Mouse (Mus musculus): ENCODE measurements around the gene Glul. TPM values are rescaled to one million over a fixed set of nuclear protein-coding genes. Genes with fewer than 3 reads are reported as not detected.

Glul gene
- polyA plus RNA-seq, 1 experiment from 2014 or later, result 230 TPM

GRCm38 (mm10) chr1:153953232-153953631 is 53.5 kb downstream of the Glul start:
- TF ChIP-seq CTCF (IDR thresholded peaks at IDR 0.05; ENCODE audit: low read depth), result no peak
- WGBS, result 82% methylated on average over 9 of the region's 9 CpGs
- Histone ChIP-seq H3K27me3 (ENCODE audit: insufficient read depth, low read length) (no peaks in the 10 kb centered on the region), H3K36me3 (ENCODE audit: insufficient read depth, low read length) (no peaks in the 10 kb centered on the region), H3K9me3 (replicated peaks; ENCODE audit: low read length) (no peaks in the 10 kb centered on the region), H3K27ac (no peak overlapping the region), H3K4me2 (ENCODE audit: low read length) (no peak overlapping the region), H3K4me3 (replicated peaks; ENCODE audit: low read depth, low read length) (no peak overlapping the region), H3K9ac (ENCODE audit: low read depth, low read length) (no peak overlapping the region), H3K4me1 (replicated peaks; ENCODE audit: insufficient read depth, low read length) (no peaks in the 10 kb centered on the region)
- no peak for ATAC-seq (replicated peaks; ENCODE audit: low FRiP score, low read depth)
- DNase-seq (ENCODE audit: low spot score), result no peak

DNA sequence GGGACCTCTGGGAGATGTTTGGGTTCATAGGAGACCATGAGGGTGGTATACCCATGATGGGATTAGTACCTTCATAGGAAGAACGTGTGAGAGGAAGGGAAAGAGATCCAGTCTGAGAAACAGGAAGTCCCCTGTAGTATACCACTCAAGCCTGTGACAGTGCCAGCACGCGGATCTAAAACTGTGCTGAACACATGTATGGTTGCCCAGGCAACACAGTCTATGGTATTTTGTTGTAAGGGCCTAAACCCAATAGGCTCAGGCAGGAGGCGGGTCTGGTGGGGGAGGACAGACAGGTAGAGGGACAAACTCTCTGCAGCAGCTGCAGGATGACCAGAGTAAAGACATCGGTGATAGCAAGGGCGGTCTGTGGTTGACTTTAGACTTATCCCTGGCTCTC is 54.1 kb downstream of the Glul start:
- no peaks in the 10 kb centered on the region for H3K27me3 ChIP-seq (ENCODE audit: insufficient read depth, low read length)
- 84% methylated on average over 6 of the region's 6 CpGs for WGBS
- H3K4me2 ChIP-seq (ENCODE audit: low read length), result no peak overlapping the region
- H3K4me1 ChIP-seq (replicated peaks; ENCODE audit: insufficient read depth, low read length), result no peaks in the 10 kb centered on the region
- H3K27ac ChIP-seq, result no peak overlapping the region
- H3K4me3 ChIP-seq (replicated peaks; ENCODE audit: low read depth, low read length), result no peak overlapping the region
- DNase-seq (ENCODE audit: low spot score) (no peak), ATAC-seq (replicated peaks; ENCODE audit: low FRiP score, low read depth) (no peak)
- H3K36me3 ChIP-seq (ENCODE audit: insufficient read depth, low read length), result no peaks in the 10 kb centered on the region
- no peak for TF ChIP-seq CTCF (IDR thresholded peaks at IDR 0.05; ENCODE audit: low read depth)
- H3K9ac ChIP-seq (ENCODE audit: low read depth, low read length), result no peak overlapping the region
- H3K9me3 ChIP-seq (replicated peaks; ENCODE audit: low read length), result no peaks in the 10 kb centered on the region

DNA sequence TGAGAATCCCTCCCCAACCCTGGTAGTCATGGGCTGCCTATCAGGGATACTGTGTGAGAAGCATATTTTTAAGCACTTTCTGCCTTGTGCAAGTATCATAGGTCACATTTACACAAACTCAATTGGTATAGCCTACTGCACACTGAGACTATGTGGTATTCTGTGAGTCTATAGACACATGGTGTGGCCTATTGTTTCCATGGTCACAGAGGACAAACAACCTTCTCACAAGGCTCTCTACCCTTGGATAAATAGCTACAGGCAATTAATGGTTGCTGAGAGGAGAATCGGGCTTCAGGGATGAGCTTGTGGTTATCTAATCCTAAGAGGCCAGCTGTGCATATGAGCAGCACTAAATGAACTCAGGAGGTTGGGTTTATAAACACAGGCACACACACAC is 58.1 kb downstream of the Glul start:
- Histone ChIP-seq H3K4me1 (replicated peaks; ENCODE audit: insufficient read depth, low read length) (no peaks in the 10 kb centered on the region), H3K4me2 (ENCODE audit: low read length) (no peak overlapping the region), H3K9me3 (replicated peaks; ENCODE audit: low read length) (no peaks in the 10 kb centered on the region), H3K9ac (ENCODE audit: low read depth, low read length) (no peak overlapping the region), H3K27ac (no peak overlapping the region), H3K36me3 (ENCODE audit: insufficient read depth, low read length) (no peaks in the 10 kb centered on the region), H3K4me3 (replicated peaks; ENCODE audit: low read depth, low read length) (no peak overlapping the region), H3K27me3 (ENCODE audit: insufficient read depth, low read length) (no peaks in the 10 kb centered on the region)
- no peak for ATAC-seq (replicated peaks; ENCODE audit: low FRiP score, low read depth)
- TF ChIP-seq CTCF (IDR thresholded peaks at IDR 0.05; ENCODE audit: low read depth), result no peak
- DNase-seq (ENCODE audit: low spot score), result no peak
- 75% methylated on average over 1 of the region's 1 CpGs for WGBS

Small RNAs within 50 kb of the gene (microRNA-seq; reads per million reads assigned to microRNA genes)
- 7.6 reads per million, percentile 20 among the genes with 10 or more reads in this experiment for gene Mir8114

Other genes with a start within 250 kb of the Glul start
- 0.03 and 0.23 TPM in 2 replicates for gene Rgs8, start 246.9 kb upstream of the Glul start, polyA plus RNA-seq (2015; fragmentation: Nextera tagmentation; extraction: Ambion mirVana)
- gene Rgs16, start 159.6 kb upstream of the Glul start, polyA plus RNA-seq (2015; fragmentation: Nextera tagmentation; extraction: Ambion mirVana), result 4.0 and 5.4 TPM in 2 replicates
- 10.8 TPM in 2 replicates for gene Rnasel, start 150.5 kb upstream of the Glul start, polyA plus RNA-seq (2015; fragmentation: Nextera tagmentation; extraction: Ambion mirVana)
- gene Rgsl1, start 55.8 kb upstream of the Glul start, polyA plus RNA-seq (2015; fragmentation: Nextera tagmentation; extraction: Ambion mirVana), result not detected in 2 replicates
- 0.11 and 0.23 TPM in 2 replicates for gene Teddm1b, start 25.6 kb upstream of the Glul start, polyA plus RNA-seq (2015; fragmentation: Nextera tagmentation; extraction: Ambion mirVana)
- not detected in 2 replicates for gene Teddm1a, start 8.2 kb upstream of the Glul start, polyA plus RNA-seq (2015; fragmentation: Nextera tagmentation; extraction: Ambion mirVana)
- 0.52 and 0.63 TPM in 2 replicates for gene Teddm2, start 284 bp downstream of the Glul start, polyA plus RNA-seq (2015; fragmentation: Nextera tagmentation; extraction: Ambion mirVana)

All from kidney, postnatal 0 days (tissue).